Mouse (Mus musculus) midbrain, embryonic 13.5 days (tissue): ENCODE data around the gene Gabpa. TPM values are rescaled to one million over a fixed set of nuclear protein-coding genes. Genes with fewer than 3 reads are reported as not detected.

ENCODE experiments used
- ATAC-seq: fragments of 200-750 bp; cut with Nextera tagmentation; 2 replicates; pipeline ENCODE4 v1.8.0; 2017; ENCODE audit warnings: mild to moderate bottlenecking, moderate TSS enrichment, moderate library complexity
- H3K27ac ChIP-seq: fragments of 300-500 bp; sonication (generic); 2 replicates; pipeline ENCODE4 v1.5.1; 2015; ENCODE audit warnings: inconsistent platforms, mild to moderate bottlenecking, moderate library complexity
- H3K27me3 ChIP-seq: fragments of 300-500 bp; sonication (generic); 2 replicates; pipeline ENCODE4 v1.6.1; 2015; ENCODE audit warnings: mild to moderate bottlenecking, inconsistent platforms
- H3K36me3 ChIP-seq: fragments of 300-500 bp; sonication (generic); 2 replicates; pipeline ENCODE4 v1.6.1; 2015; ENCODE audit warnings: mild to moderate bottlenecking, inconsistent platforms
- H3K4me1 ChIP-seq: fragments of 300-500 bp; sonication (generic); replicated peaks from 2 replicates; pipeline ENCODE4 v1.6.1; 2015; ENCODE audit warnings: inconsistent platforms
- H3K4me2 ChIP-seq: fragments of 300-500 bp; sonication (generic); replicated peaks from 2 replicates; pipeline ENCODE4 v1.6.1; 2015; ENCODE audit warnings: moderate library complexity, mild to moderate bottlenecking, inconsistent platforms
- H3K4me3 ChIP-seq: fragments of 300-500 bp; sonication (generic); replicated peaks from 2 replicates; pipeline ENCODE4 v1.5.1; 2015; ENCODE audit warnings: mild to moderate bottlenecking, inconsistent platforms
- H3K9ac ChIP-seq: fragments of 300-500 bp; sonication (generic); replicated peaks from 2 replicates; pipeline ENCODE4 v1.6.1; 2015; ENCODE audit warnings: mild to moderate bottlenecking, inconsistent platforms
- H3K9me3 ChIP-seq: fragments of 300-500 bp; sonication (generic); 2 replicates; pipeline ENCODE4 v1.6.1; 2016; ENCODE audit warnings: mild to moderate bottlenecking, inconsistent platforms
- WGBS: fragments of 180-500 bp; shearing (Covaris S2); methylation state at CpG from one replicate; pipeline ENCODE4 v1.1.7; 2015; 5-methylcytosine and 5-hydroxymethylcytosine counted together
- polyA plus RNA-seq: library from polyadenylated mRNA; unstranded; fragments of >200 nt; fragmentation: Nextera tagmentation; extraction: Ambion mirVana; gene quantifications from 2 replicates; pipeline ENCODE4 v1.2.1, GENCODE M21; 2015

Gene Gabpa
- 22.8 and 23.4 TPM in 2 replicates for polyA plus RNA-seq

DNA sequence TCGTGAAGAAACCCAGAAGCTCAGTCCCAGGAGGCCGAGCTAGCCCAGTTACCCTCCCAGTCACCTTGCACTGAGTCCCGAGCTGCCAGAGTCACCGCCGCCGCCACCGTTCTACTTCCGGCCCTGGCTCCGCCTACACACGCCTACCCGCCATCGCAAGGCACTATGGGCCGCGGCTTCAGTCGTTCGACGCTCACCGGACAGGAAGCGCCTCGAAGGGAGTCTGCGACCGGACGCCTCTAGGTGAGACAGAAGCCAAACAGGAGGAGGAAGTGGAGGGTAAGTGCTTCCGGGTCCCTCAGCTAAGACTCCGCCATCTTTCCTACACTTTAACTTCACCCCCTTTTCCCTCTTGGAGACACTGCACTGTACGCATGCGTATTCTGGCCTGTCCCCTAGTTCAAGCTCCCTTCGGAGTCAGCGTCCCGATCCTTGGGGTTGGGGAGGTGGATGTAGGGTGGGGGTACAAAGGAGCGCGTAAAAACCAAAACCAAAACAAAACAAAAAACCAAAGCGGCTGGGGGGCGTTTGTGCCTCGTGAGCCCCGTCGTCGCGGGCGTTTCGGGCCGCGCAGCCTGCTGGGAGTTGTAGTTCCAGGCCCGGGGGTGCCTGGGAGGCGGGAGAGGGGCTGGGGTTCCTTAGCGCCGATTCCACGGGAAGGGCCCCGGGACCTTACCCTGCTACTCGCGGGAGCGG is at the start of gene Gabpa:
Gabpa (plus strand) TSS at position 181 of the 696 bp plus-strand sequence.
- H3K4me3 ChIP-seq: peak within 1 kb of the TSS; percentile 94
- H3K4me2 ChIP-seq: peak within 1 kb of the TSS; percentile 83
- WGBS: under 1% methylated on average over 47 of the region's 52 CpGs
- H3K9me3 ChIP-seq: no peaks in the 10 kb centered on the region
- peaks cover 26% of the 10 kb centered on the region for H3K36me3 ChIP-seq
- peak within 1 kb of the TSS; percentile 98 for H3K9ac ChIP-seq
- H3K4me1 ChIP-seq: peaks cover 40% of the 10 kb centered on the region
- ATAC-seq: peak; percentile 97
- peak within 1 kb of the TSS; percentile 97 for H3K27ac ChIP-seq
- no peaks in the 10 kb centered on the region for H3K27me3 ChIP-seq

DNA sequence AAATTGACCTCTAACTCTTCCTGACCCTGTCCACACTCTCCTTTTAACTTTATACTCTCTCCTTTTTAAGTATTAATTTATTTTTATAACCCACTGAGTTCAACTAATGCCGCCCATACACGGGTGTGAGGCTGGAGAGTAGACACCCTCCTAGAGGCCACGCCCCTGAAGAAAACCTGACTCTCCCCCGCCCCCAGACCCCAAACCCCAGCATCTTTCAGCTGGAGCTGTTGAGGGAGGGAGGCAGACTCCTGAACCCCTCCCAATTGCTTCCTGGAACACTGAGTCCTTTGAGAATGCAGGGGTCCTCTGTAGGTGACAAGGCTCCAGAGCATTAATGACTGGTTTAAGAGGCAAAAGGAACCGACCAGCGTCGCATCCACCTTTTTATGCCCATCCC is 49.8 kb upstream of the Gabpa start:
- H3K4me2 ChIP-seq: 0 out of 2 replicates have a peak overlapping the region, but pooled peaks have one; percentile 6
- no peak overlapping the region for H3K9ac ChIP-seq
- no peaks in the 10 kb centered on the region for H3K27me3 ChIP-seq
- WGBS: 12% methylated on average over 7 of the region's 7 CpGs
- peak; percentile 66 for ATAC-seq
- H3K36me3 ChIP-seq: peaks cover 16% of the 10 kb centered on the region
- H3K4me1 ChIP-seq: peaks cover 13% of the 10 kb centered on the region
- H3K9me3 ChIP-seq: no peaks in the 10 kb centered on the region
- no peak overlapping the region for H3K4me3 ChIP-seq
- no peak overlapping the region for H3K27ac ChIP-seq

DNA sequence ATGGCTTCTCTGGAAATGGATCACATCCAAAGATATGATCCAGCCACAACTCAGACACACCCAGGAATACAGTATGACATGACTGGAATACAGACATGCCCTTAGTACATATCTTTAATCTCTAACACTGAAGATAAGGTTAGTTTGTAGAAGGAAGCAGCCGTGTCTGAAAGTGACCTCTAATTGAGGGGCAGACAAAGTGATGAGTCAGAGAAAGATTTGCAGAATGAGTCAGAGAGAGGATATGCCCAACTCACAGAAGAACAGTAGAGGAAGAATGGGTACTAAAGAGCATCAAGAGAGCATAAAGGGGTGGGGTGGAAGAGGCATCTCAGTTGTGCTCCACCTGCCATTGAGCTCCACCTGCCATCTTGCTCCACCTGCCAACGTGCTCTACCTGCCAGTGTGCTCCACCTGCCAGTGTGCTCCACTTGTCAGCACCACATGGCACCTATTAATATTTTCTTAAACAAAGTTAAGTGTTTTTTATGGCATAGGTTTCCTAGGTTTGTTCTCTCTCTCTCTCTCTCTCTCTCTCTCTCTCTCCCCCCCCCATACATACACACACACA is 44.0 kb upstream of the Gabpa start:
- H3K27ac ChIP-seq: no peak overlapping the region
- peaks cover 20% of the 10 kb centered on the region for H3K36me3 ChIP-seq
- no peaks in the 10 kb centered on the region for H3K9me3 ChIP-seq
- 92% methylated on average over 2 of the region's 2 CpGs for WGBS
- no peaks in the 10 kb centered on the region for H3K4me1 ChIP-seq
- no peak overlapping the region for H3K4me3 ChIP-seq
- H3K27me3 ChIP-seq: no peaks in the 10 kb centered on the region
- no peak overlapping the region for H3K9ac ChIP-seq
- ATAC-seq: no peak
- no peak overlapping the region for H3K4me2 ChIP-seq

DNA sequence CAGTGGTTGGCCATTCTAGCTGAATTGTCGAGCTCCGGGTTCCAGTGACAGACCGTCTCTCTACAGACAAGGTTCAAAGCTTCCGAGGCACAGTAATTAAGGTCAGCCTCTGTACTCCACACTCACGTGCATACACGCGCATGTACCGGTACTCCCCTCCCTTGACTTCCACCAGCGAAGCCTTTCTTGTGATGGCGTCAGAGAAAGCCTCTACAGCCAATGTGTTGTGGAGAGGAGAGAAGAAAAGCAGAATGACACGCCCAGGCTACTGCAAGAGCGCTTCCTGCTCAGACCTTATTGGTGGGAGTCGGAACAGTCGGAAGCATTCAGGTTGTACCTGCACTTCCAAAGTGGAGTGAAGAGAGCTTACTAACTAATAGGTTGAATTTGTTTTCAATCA is 41.3 kb upstream of the Gabpa start:
- Histone ChIP-seq H3K27ac (no peak overlapping the region), H3K4me3 (no peak overlapping the region), H3K4me2 (no peak overlapping the region), H3K4me1 (no peaks in the 10 kb centered on the region), H3K36me3 (peaks cover 14% of the 10 kb centered on the region), H3K9me3 (no peaks in the 10 kb centered on the region), H3K27me3 (no peaks in the 10 kb centered on the region), H3K9ac (no peak overlapping the region)
- WGBS: 89% methylated on average over 14 of the region's 14 CpGs
- no peak for ATAC-seq

DNA sequence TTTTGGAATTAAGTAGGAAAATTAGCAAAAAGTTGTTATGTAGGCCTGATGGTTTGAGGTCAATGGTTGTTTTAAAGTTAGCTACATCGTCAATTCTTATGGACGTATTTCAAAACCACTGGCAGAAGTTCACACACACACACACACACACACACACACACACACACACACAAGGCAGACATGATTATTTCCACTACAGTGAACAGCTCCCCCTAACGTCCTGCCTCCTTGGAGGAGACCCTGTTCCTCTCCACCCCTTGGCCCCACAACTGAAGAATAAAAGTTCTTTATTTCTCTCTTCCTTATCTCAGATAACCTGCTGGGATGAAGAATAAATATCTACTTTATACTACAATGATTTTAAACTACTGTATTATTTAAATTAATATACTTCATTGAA is 39.4 kb upstream of the Gabpa start:
- no peaks in the 10 kb centered on the region for H3K4me1 ChIP-seq
- no peak for ATAC-seq
- no peak overlapping the region for H3K27ac ChIP-seq
- H3K4me3 ChIP-seq: no peak overlapping the region
- H3K9ac ChIP-seq: no peak overlapping the region
- peaks cover 9% of the 10 kb centered on the region for H3K36me3 ChIP-seq
- 71% methylated on average over 3 of the region's 3 CpGs for WGBS
- no peaks in the 10 kb centered on the region for H3K9me3 ChIP-seq
- no peaks in the 10 kb centered on the region for H3K27me3 ChIP-seq
- no peak overlapping the region for H3K4me2 ChIP-seq

DNA sequence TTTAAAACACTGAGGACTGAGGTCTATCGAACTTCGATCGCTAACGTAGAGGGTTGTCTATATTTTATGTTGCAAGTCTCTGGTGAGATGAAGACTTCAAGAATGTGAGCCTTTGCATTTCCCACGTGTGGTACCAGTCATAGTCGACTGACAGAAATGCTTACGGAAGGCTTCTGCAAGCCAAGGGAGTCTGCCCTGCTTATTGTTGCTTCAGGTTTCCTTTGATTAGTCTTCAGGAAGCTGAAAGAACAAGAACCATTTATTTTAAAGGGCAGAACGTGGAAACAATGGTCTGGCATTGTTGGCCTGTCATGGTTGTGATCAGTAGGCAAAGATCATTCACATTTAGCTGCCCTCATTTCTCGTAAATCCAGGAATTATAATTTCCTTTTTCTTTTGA is 38.0 kb upstream of the Gabpa start:
- H3K4me1 ChIP-seq: no peaks in the 10 kb centered on the region
- WGBS: 77% methylated on average over 9 of the region's 9 CpGs
- no peak overlapping the region for H3K9ac ChIP-seq
- H3K4me3 ChIP-seq: no peak overlapping the region
- H3K4me2 ChIP-seq: no peak overlapping the region
- peaks cover 9% of the 10 kb centered on the region for H3K36me3 ChIP-seq
- H3K9me3 ChIP-seq: no peaks in the 10 kb centered on the region
- H3K27ac ChIP-seq: no peak overlapping the region
- H3K27me3 ChIP-seq: no peaks in the 10 kb centered on the region
- ATAC-seq: no peak

DNA sequence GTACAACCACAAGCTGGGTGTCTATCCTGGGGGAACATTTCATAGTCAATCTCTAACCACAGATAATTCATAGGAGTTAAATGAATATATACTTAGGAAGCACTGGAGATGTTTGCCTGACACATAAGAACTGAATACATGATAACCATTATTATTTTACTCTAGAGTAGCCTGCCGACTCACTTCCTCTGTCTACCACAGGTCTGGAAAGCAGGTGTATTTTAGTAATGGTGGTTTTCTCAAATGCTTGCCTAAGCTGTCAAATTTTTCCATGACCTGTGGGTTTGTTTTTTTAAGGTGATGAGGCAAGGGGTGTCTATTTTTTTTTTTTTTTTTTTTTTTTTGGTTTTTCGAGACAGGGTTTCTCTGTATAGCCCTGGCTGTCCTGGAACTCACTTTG is 34.7 kb upstream of the Gabpa start:
- Histone ChIP-seq H3K4me3 (no peak overlapping the region), H3K36me3 (peaks cover 12% of the 10 kb centered on the region; the same call in 1 of the 2 replicates), H3K27ac (no peak overlapping the region), H3K9ac (no peak overlapping the region), H3K27me3 (no peaks in the 10 kb centered on the region), H3K4me2 (no peak overlapping the region), H3K9me3 (no peaks in the 10 kb centered on the region), H3K4me1 (no peaks in the 10 kb centered on the region)
- WGBS: 97% methylated on average over 1 of the region's 2 CpGs
- no peak for ATAC-seq

DNA sequence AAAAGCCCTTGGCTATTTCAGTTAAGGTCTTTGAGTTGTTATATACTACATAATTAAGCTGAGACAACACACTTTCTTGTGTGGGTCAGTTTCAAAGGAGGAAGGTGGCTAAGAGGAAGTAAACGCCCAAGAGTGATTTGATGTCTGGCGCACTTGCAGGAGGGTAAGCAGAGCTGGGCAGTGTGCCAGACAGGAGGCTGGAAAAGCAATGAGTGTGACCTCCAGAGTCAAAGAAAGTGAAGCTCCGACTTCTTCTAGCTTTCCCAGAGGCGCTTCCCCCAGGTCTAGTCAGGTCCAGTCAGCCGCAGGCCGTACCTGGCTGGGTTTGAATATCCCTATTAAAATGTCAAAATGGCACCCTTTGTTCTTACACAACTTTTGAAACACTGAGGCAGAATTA is 32.5 kb upstream of the Gabpa start:
- H3K9me3 ChIP-seq: no peaks in the 10 kb centered on the region
- H3K27ac ChIP-seq: no peak overlapping the region
- H3K27me3 ChIP-seq: no peaks in the 10 kb centered on the region
- ATAC-seq: no peak
- H3K9ac ChIP-seq: no peak overlapping the region
- H3K36me3 ChIP-seq: peaks cover 18% of the 10 kb centered on the region
- H3K4me3 ChIP-seq: no peak overlapping the region
- no peaks in the 10 kb centered on the region for H3K4me1 ChIP-seq
- WGBS: 74% methylated on average over 6 of the region's 6 CpGs
- no peak overlapping the region for H3K4me2 ChIP-seq

DNA sequence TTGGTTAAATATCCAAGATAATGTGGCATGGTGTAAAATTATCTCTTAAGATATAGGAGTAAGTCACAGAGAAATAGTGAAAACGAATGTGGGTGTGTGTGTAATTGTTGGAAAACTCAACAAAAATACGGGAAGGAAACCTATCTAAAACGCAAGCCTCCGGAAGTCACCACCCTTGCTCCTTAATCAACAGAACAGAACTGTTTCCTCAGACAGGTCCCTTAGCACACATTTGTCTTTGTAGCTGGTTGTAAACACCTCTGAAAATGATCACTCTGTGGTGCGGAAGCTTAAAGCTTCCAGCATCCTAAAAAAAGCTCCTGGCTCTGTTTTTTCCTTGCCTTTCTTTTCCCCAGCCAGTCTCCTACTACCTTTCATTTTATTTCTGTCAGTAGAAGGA is 29.9 kb upstream of the Gabpa start:
- 93% methylated on average over 5 of the region's 5 CpGs for WGBS
- Histone ChIP-seq H3K4me3 (no peak overlapping the region), H3K27ac (no peak overlapping the region), H3K4me1 (no peaks in the 10 kb centered on the region), H3K4me2 (no peak overlapping the region), H3K27me3 (no peaks in the 10 kb centered on the region), H3K9me3 (no peaks in the 10 kb centered on the region), H3K9ac (no peak overlapping the region), H3K36me3 (peaks cover 35% of the 10 kb centered on the region)
- no peak for ATAC-seq

DNA sequence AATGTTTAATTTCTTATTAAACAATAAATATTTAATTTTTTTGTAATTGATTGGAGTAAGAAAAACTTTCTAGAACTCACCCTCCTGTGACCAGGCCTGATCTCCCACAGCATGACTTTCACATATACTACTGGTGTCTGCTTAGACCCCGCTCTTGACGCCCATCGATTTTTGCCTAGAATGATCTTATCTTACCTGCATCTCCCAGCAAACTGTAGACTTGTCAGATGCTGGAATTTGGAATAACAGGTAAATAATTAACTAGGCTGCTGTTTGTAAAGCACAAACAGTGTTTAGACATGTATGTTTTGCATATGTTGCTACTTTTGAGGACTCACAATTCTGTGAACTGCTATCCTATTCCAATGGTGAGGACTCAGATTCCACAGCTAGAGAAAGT is 28.6 kb upstream of the Gabpa start:
- Histone ChIP-seq H3K4me1 (no peaks in the 10 kb centered on the region), H3K4me2 (no peak overlapping the region), H3K9me3 (no peaks in the 10 kb centered on the region), H3K4me3 (no peak overlapping the region), H3K27me3 (no peaks in the 10 kb centered on the region), H3K36me3 (peaks cover 48% of the 10 kb centered on the region), H3K9ac (no peak overlapping the region), H3K27ac (no peak overlapping the region)
- ATAC-seq: no peak
- WGBS: over 99% methylated on average over 3 of the region's 3 CpGs

DNA sequence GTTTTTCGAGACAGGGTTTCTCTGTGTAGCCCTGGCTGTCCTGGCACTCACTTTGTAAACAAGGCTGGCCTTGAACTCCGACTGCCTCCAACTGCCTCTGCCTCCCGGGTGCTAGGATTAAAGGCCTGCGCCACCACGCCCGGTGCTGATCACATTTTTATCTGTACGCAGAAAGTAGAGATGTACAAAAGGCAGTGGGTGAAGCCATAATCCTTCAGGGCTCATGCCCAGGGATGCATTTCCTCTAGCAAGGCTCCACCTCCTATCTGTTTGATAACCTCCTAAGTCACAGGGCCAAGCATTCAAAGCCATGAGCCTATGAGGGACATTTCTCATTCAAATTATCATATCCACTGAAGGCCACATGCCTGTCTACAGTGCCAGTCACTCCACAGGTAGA is 26.9 kb upstream of the Gabpa start:
- no peak overlapping the region for H3K27ac ChIP-seq
- H3K4me3 ChIP-seq: no peak overlapping the region
- 97% methylated on average over 7 of the region's 7 CpGs for WGBS
- no peaks in the 10 kb centered on the region for H3K9me3 ChIP-seq
- no peaks in the 10 kb centered on the region for H3K27me3 ChIP-seq
- H3K4me1 ChIP-seq: no peaks in the 10 kb centered on the region
- H3K36me3 ChIP-seq: peaks cover 51% of the 10 kb centered on the region
- no peak overlapping the region for H3K9ac ChIP-seq
- no peak overlapping the region for H3K4me2 ChIP-seq
- no peak for ATAC-seq

DNA sequence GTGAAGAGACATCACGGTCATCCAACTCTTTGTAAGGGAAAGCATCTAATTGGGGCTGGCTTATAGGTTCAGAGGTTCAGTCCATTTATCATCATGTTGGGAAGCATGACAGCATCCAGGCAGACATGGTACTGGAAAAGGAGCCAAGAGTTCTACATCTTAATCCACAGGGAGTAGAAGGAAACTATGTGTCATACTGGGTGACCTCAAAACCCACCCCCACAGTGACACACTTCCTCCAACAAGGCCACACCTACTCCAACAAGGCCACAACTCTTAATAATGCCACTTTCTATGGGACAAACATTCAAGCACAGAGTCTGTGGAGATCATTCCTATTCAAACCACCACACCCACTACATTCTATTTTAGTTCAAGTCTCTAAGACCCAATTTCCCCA is 24.5 kb upstream of the Gabpa start:
- no peak overlapping the region for H3K27ac ChIP-seq
- WGBS: 94% methylated on average over 1 of the region's 1 CpGs
- H3K4me2 ChIP-seq: no peak overlapping the region
- H3K27me3 ChIP-seq: no peaks in the 10 kb centered on the region
- H3K4me1 ChIP-seq: no peaks in the 10 kb centered on the region
- H3K9me3 ChIP-seq: no peaks in the 10 kb centered on the region
- H3K4me3 ChIP-seq: no peak overlapping the region
- peaks cover 59% of the 10 kb centered on the region for H3K36me3 ChIP-seq
- no peak for ATAC-seq
- no peak overlapping the region for H3K9ac ChIP-seq

DNA sequence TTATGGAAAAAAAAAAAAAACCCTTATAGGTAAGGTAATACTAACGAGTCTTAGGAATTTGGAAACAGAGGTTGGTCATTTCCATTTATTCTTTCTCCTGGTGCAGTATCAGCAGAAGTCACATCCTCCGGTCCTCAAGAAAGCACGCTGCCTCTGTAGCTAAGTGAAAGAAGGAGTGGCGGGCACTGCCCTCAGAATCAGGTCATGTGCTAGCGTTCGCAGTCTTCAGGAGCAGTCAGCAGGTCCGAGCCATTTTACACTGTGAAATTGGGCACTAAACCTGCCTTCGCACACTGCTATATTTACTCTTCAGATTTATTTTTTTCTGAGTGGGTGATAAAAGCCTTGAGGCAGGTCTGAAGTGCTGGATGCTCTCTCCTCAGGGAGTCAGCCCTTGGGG is 20.9 kb upstream of the Gabpa start:
- WGBS: 89% methylated on average over 8 of the region's 8 CpGs
- H3K4me3 ChIP-seq: no peak overlapping the region
- no peak overlapping the region for H3K4me2 ChIP-seq
- no peaks in the 10 kb centered on the region for H3K27me3 ChIP-seq
- no peaks in the 10 kb centered on the region for H3K9me3 ChIP-seq
- no peak for ATAC-seq
- H3K36me3 ChIP-seq: peaks cover 46% of the 10 kb centered on the region
- H3K4me1 ChIP-seq: no peaks in the 10 kb centered on the region
- H3K9ac ChIP-seq: no peak overlapping the region
- no peak overlapping the region for H3K27ac ChIP-seq
